Comparison of ENCODE assay signal across 7 mouse cellular contexts in genomic region chr5:21543409-21544201, GRCm38 (mm10). TPM values are rescaled to one million over a fixed set of nuclear protein-coding genes. Genes with fewer than 3 reads are reported as not detected.
DNase-seq lines count a peak whose midpoint lies in the region; ATAC-seq lines count a peak whose summit lies in the region.

Gene Lrrc17 (plus strand): TSS chr5:21543559.

- peaks cover 8% of the 10 kb centered on the region for H3K4me1 ChIP-seq in heart, embryonic 10.5 days
- peaks cover 7% of the 10 kb centered on the region for H3K4me1 ChIP-seq in limb, embryonic 11.5 days (ENCODE audit: control insufficient read depth, insufficient read depth, low read length)

- H3K4me2 ChIP-seq in limb, embryonic 11.5 days (ENCODE audit: low read depth, severe bottlenecking): peak within 1 kb of the TSS; percentile 43

- no peaks in the 10 kb centered on the region for H3K27me3 ChIP-seq in heart, embryonic 10.5 days (ENCODE audit: insufficient read depth, poor library complexity, severe bottlenecking)
- no peaks in the 10 kb centered on the region for H3K27me3 ChIP-seq in limb, embryonic 11.5 days (ENCODE audit: control insufficient read depth, insufficient read depth, low read length)

- peak within 1 kb of the TSS; percentile 31 for H3K4me3 ChIP-seq in heart, embryonic 10.5 days
- peak within 1 kb of the TSS; percentile 33 for H3K4me3 ChIP-seq in limb, embryonic 11.5 days (ENCODE audit: low read depth, low read length)

- WGBS in heart, embryonic 10.5 days: 47% methylated on average over 17 of the region's 17 CpGs
- 21% methylated on average over 17 of the region's 17 CpGs for WGBS in limb, embryonic 11.5 days

- H3K36me3 ChIP-seq in heart, embryonic 10.5 days: no peaks in the 10 kb centered on the region
- H3K36me3 ChIP-seq in limb, embryonic 11.5 days (ENCODE audit: control insufficient read depth, insufficient read depth, low read length): no peaks in the 10 kb centered on the region

- DNase-seq in NIH3T3 (ENCODE audit: low read depth): peak; percentile 93
- peak; percentile 79 for DNase-seq in embryo, embryonic 10.5 days (ENCODE audit: low spot score)
- no peak for DNase-seq in heart, embryonic 10.5 days (ENCODE audit: low spot score)
- peak; percentile 80 for DNase-seq in limb, embryonic 11.5 days (ENCODE audit: low spot score)
- peak; percentile 29 for DNase-seq in ovary, postnatal 36 days (ENCODE audit: low spot score)
- DNase-seq in cerebellum, adult 18-20 months: no peak
- no peak for DNase-seq in right cerebral cortex, postnatal 14 days

- peak within 1 kb of the TSS; percentile 63 for H3K9ac ChIP-seq in limb, embryonic 11.5 days (ENCODE audit: low read length)

- peak within 1 kb of the TSS; percentile 49 for H3K27ac ChIP-seq in heart, embryonic 10.5 days
- H3K27ac ChIP-seq in limb, embryonic 11.5 days (replicated peaks; ENCODE audit: low read depth, low read length): peak within 1 kb of the TSS; percentile 80

- peak; percentile 93 for ATAC-seq in limb, embryonic 11.5 days (ENCODE audit: insufficient number of reproducible peaks, low FRiP score, low TSS enrichment, low read depth)

- no peaks in the 10 kb centered on the region for H3K9me3 ChIP-seq in heart, embryonic 10.5 days
- H3K9me3 ChIP-seq in limb, embryonic 11.5 days (ENCODE audit: control insufficient read depth, low read length): no peaks in the 10 kb centered on the region

RNA-seq across cellular contexts. Expression of gene Lrrc17, which starts in this region (rescaled TPM):
- 3.0 and 9.9 TPM in 2 replicates for polyA plus RNA-seq in heart, embryonic 10.5 days (2016; fragmentation: Nextera tagmentation; extraction: Ambion mirVana)
- 32.4 and 34.3 TPM in 2 replicates for polyA plus RNA-seq in limb, embryonic 11.5 days (2014; fragmentation: Nextera tagmentation; extraction: Ambion mirVana)

Comparison
In these comparisons a context has a peak if more than half of its experiments do, and no peak if none do; other contexts are left out.
1. DNase-seq: peak in NIH3T3 (single experiment), embryo, embryonic 10.5 days (single experiment), limb, embryonic 11.5 days (single experiment) and ovary, postnatal 36 days (single experiment); none in heart, embryonic 10.5 days (single experiment), cerebellum, adult 18-20 months (0 of 2) and right cerebral cortex, postnatal 14 days (single experiment).